Mouse (Mus musculus): ENCODE measurements at regions not wholly inside any gene's neighbourhood (a gene's known extent, or its start where the extent isn't known, plus 50 kb on each side); places are given as distances from the start of the nearest gene placed in this dataset.

DNA sequence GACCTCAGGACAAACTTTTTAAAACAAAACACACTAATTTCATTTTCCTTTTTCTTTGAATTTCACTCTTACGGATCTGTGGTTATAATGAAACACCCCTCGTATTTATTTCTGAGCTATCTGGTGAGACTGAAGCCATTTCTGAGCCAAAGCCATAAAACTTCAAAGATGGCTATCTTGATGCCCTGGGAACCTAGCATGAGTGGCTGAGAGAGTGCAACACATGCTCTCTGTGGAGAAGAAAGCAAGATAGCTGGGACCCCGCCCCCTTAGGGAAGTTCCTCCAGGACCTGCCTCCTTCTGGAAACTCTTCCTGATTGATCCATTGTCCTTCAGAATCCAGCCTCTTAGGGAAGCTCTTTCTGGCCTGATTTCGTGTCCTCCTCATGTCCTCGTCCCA, 57.6 kb upstream of the Myb start:
- Histone ChIP-seq H3K27me3 (ENCODE audit: control insufficient read depth, insufficient read depth, low read length) (no peaks in the 10 kb centered on the region), H3K4me1 (replicated peaks; ENCODE audit: control insufficient read depth, insufficient read depth, low read length) (peaks cover 16% of the 10 kb centered on the region), H3K27ac (ENCODE audit: control insufficient read depth, insufficient read depth, low read length) (peak overlapping the region; percentile 3), H3K4me3 (ENCODE audit: control insufficient read depth, insufficient read depth, low read length) (no peak overlapping the region), H3K36me3 (ENCODE audit: control insufficient read depth, insufficient read depth, low read length) (no peaks in the 10 kb centered on the region)
- TF ChIP-seq POLR2A (IDR thresholded peaks at IDR 0.05; ENCODE audit: control insufficient read depth, extremely low read depth, insufficient read depth, low read length, poor library complexity) (no peak), CTCF (IDR thresholded peaks at IDR 0.05; ENCODE audit: borderline replicate concordance, control insufficient read depth, extremely low read depth, insufficient read depth, low read length, poor library complexity) (no peak)
- WGBS, result 78% methylated on average over 5 of the region's 5 CpGs
- peak; percentile 2 for DNase-seq

DNA sequence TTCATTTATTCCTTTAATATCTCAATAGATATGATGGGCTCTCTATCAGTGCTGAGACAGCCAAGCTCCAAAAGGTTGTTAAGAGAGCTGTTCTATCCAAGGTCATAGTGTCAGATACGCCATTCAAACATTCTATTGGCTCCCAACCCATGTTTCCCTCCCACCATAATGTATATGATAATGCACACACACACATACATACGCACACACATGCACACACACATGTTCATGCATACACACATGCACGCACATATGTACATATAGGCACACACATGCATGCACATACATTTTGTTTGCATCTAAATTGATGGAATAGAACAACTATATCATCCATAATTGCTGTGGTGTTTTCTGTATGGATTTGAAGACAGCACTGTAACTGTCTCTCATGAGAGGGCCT, 60.0 kb upstream of the Myb start:
- H3K4me1 ChIP-seq (replicated peaks; ENCODE audit: control insufficient read depth, insufficient read depth, low read length), result peaks cover 27% of the 10 kb centered on the region
- H3K27me3 ChIP-seq (ENCODE audit: control insufficient read depth, insufficient read depth, low read length), result no peaks in the 10 kb centered on the region
- no peak for TF ChIP-seq POLR2A (IDR thresholded peaks at IDR 0.05; ENCODE audit: control insufficient read depth, extremely low read depth, insufficient read depth, low read length, poor library complexity)
- no peak for TF ChIP-seq CTCF (IDR thresholded peaks at IDR 0.05; ENCODE audit: borderline replicate concordance, control insufficient read depth, extremely low read depth, insufficient read depth, low read length, poor library complexity)
- 98% methylated on average over 3 of the region's 3 CpGs for WGBS
- DNase-seq, result no peak
- H3K27ac ChIP-seq (ENCODE audit: control insufficient read depth, insufficient read depth, low read length), result no peak overlapping the region
- H3K4me3 ChIP-seq (ENCODE audit: control insufficient read depth, insufficient read depth, low read length), result no peak overlapping the region
- H3K36me3 ChIP-seq (ENCODE audit: control insufficient read depth, insufficient read depth, low read length), result no peaks in the 10 kb centered on the region

DNA sequence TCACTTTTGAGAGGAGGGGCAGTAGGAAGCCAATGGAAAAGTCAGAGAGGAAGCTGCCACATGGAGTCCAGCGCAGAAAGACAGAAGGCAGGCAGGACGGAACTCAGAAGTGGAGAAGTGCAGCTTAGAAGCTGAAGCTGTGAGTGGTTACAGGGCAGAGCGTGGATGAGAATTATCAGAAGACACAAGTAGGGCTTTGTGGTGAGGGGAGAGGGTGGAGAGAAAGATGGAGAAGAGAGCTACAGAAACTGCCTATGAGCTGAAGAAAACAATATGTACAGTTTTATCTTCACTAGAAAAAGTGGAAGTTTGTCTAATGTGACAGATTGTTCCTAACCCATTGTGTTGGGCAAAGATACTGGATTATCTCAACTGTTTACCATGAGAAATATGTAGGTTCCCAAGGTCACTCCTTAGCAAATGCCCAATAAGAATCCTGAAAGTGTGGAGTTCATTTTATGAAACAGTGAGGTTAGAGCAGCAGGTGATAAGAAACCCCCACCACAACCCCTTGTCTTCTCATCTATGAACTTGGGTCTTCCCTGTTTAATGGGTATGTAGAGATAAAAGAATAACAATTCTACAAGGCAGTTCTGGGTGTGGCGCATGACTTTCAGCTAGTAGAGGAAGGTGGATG, 60.6 kb upstream of the Myb start:
- no peak for TF ChIP-seq POLR2A (IDR thresholded peaks at IDR 0.05; ENCODE audit: control insufficient read depth, extremely low read depth, insufficient read depth, low read length, poor library complexity)
- TF ChIP-seq CTCF (IDR thresholded peaks at IDR 0.05; ENCODE audit: borderline replicate concordance, control insufficient read depth, extremely low read depth, insufficient read depth, low read length, poor library complexity), result no peak
- peaks cover 28% of the 10 kb centered on the region for H3K4me1 ChIP-seq (replicated peaks; ENCODE audit: control insufficient read depth, insufficient read depth, low read length)
- no peak overlapping the region for H3K27ac ChIP-seq (ENCODE audit: control insufficient read depth, insufficient read depth, low read length)
- H3K36me3 ChIP-seq (ENCODE audit: control insufficient read depth, insufficient read depth, low read length), result no peaks in the 10 kb centered on the region
- H3K27me3 ChIP-seq (ENCODE audit: control insufficient read depth, insufficient read depth, low read length), result no peaks in the 10 kb centered on the region
- no peak overlapping the region for H3K4me3 ChIP-seq (ENCODE audit: control insufficient read depth, insufficient read depth, low read length)
- peak; percentile 4 for DNase-seq
- 77% methylated on average over 4 of the region's 4 CpGs for WGBS

DNA sequence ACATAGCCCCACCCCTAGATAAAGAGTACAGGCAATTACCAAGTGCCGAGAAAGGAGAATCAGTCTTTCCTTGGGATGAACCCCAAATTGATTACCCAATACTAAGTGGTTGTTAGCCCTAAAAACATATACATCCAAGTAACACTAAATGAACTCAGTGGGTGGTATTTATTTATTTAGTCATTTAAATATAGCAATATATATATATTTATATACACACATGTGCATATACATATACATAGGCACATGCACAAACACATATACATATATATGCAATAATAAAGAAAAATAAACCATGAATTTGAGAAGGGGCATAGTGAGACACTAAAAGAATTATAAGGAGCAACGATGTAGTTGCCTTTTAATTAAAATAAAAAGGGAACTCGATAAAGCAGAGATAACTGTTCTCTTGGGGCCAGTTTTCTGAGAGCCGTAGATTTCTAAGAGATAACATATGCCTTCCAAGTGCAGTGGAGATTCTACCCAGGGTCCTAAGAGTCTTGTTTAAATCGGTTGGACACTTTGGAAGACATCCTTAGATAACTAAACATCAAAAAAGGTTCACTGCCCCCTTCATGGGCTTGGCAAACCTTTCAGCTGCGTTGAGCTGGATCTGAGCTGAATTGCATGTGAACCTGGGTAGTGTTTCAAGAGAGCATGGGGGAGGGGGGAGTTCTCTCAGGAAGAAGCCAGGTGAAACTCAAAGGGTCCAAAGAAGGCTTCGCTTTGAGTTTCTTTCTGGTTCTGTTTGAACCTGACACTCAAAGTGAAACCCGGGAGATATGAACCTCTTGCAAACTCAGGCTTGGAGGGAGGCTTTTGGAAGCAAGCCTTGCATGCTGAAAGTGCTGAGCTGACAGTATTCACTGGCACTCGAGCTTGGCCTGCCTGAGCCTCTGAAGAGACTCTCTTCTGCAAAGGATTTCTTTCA, 61.6 kb upstream of the Myb start:
- Histone ChIP-seq H3K4me3 (ENCODE audit: control insufficient read depth, insufficient read depth, low read length) (no peak overlapping the region), H3K27me3 (ENCODE audit: control insufficient read depth, insufficient read depth, low read length) (no peaks in the 10 kb centered on the region), H3K36me3 (ENCODE audit: control insufficient read depth, insufficient read depth, low read length) (no peaks in the 10 kb centered on the region), H3K27ac (ENCODE audit: control insufficient read depth, insufficient read depth, low read length) (peak overlapping the region; percentile 97), H3K4me1 (replicated peaks; ENCODE audit: control insufficient read depth, insufficient read depth, low read length) (peaks cover 33% of the 10 kb centered on the region)
- peak; percentile 65 for DNase-seq
- TF ChIP-seq CTCF (IDR thresholded peaks at IDR 0.05; ENCODE audit: borderline replicate concordance, control insufficient read depth, extremely low read depth, insufficient read depth, low read length, poor library complexity) (no peak), POLR2A (IDR thresholded peaks at IDR 0.05; ENCODE audit: control insufficient read depth, extremely low read depth, insufficient read depth, low read length, poor library complexity) (no peak)
- 35% methylated on average over 9 of the region's 9 CpGs for WGBS

DNA sequence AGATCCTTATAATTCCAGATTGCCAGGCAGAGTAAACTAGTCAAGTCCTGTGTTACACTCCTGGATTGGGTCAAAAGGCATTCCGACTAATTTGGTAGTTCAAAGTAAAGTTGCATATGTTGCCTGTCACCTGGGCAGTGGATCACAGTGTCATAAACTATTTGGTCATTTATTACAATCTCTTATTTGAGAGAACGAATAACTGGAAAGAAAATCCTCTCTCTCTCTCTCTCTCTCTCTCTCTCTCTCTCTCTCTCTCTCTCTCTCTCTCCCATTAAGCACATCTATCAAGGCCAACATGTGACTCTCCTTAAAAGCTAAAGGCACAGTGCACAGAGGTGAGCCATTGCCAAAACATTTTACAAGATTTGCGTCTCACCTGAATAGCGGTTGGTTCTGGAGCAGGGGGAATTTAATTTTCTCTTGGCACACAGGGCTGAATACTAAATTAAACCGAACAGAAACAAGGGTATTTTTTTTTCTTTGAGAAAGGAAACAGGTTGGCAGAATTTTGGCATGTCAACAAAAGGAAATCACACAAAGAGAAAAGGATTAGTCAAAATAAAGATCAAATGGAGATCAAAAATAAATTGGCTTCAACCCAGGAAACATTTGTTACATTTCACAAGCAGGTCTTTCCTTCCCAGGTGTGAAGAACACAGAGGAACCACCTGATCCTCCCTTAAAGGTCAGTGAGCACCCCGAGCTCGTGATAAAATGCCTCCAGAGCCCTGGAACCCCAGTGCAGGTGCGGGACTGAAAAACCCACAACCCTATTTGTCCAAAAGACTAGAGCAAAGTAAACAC, 62.5 kb upstream of the Myb start:
- peaks cover 35% of the 10 kb centered on the region for H3K4me1 ChIP-seq (replicated peaks; ENCODE audit: control insufficient read depth, insufficient read depth, low read length)
- H3K27ac ChIP-seq (ENCODE audit: control insufficient read depth, insufficient read depth, low read length), result peak overlapping the region; percentile 97
- no peaks in the 10 kb centered on the region for H3K27me3 ChIP-seq (ENCODE audit: control insufficient read depth, insufficient read depth, low read length)
- DNase-seq, result peak; percentile 28
- no peak for TF ChIP-seq POLR2A (IDR thresholded peaks at IDR 0.05; ENCODE audit: control insufficient read depth, extremely low read depth, insufficient read depth, low read length, poor library complexity)
- TF ChIP-seq CTCF (IDR thresholded peaks at IDR 0.05; ENCODE audit: borderline replicate concordance, control insufficient read depth, extremely low read depth, insufficient read depth, low read length, poor library complexity), result no peak
- H3K36me3 ChIP-seq (ENCODE audit: control insufficient read depth, insufficient read depth, low read length), result no peaks in the 10 kb centered on the region
- H3K4me3 ChIP-seq (ENCODE audit: control insufficient read depth, insufficient read depth, low read length), result no peak overlapping the region
- 21% methylated on average over 8 of the region's 8 CpGs for WGBS

DNA sequence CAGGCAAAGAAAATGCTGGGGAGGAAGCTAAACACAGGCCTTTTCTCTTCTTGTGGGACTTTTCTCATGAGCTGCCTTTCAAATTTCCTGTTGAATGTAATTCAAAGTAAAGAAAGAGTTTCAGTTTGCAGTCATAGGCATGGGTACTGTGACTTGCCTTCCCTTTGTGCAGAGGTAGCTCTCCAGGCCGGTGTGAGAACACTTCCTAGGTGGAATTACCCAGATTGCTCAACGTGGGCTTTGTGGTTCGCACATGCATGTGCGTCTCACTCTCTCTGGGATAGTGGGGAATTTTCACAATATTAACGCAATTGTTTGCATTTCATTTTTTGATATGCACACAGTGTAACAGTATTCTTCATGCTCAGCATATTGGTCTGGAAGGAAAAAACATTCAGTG, 63.4 kb upstream of the Myb start:
- peaks cover 33% of the 10 kb centered on the region for H3K4me1 ChIP-seq (replicated peaks; ENCODE audit: control insufficient read depth, insufficient read depth, low read length)
- H3K36me3 ChIP-seq (ENCODE audit: control insufficient read depth, insufficient read depth, low read length), result no peaks in the 10 kb centered on the region
- no peak for TF ChIP-seq POLR2A (IDR thresholded peaks at IDR 0.05; ENCODE audit: control insufficient read depth, extremely low read depth, insufficient read depth, low read length, poor library complexity)
- H3K4me3 ChIP-seq (ENCODE audit: control insufficient read depth, insufficient read depth, low read length), result no peak overlapping the region
- no peaks in the 10 kb centered on the region for H3K27me3 ChIP-seq (ENCODE audit: control insufficient read depth, insufficient read depth, low read length)
- DNase-seq, result peak; percentile 25
- peak overlapping the region; percentile 98 for H3K27ac ChIP-seq (ENCODE audit: control insufficient read depth, insufficient read depth, low read length)
- WGBS, result 46% methylated on average over 5 of the region's 5 CpGs

Measured in thymus, adult 2 months (tissue).